Mouse (Mus musculus) neural tube, embryonic 11.5 days (tissue): ENCODE measurements at regions not wholly inside any gene's neighbourhood (a gene's known extent, or its start where the extent isn't known, plus 50 kb on each side); places are given as distances from the start of the nearest gene placed in this dataset.

Experiments used
- ATAC-seq: fragments of 200-750 bp; cut with Nextera tagmentation; 2 replicates; pipeline ENCODE4 v1.8.0; 2017; ENCODE audit warnings: moderate number of reproducible peaks, mild to moderate bottlenecking, moderate TSS enrichment, moderate library complexity; ENCODE audit not compliant: insufficient read depth, low FRiP score, low TSS enrichment
- DNase-seq: peaks from one replicate; pipeline ENCODE4 v3.0.0-alpha.2; 2015; ENCODE audit warnings: low spot score
- H3K27ac ChIP-seq: fragments of 300-500 bp; sonication (generic); 2 replicates; pipeline ENCODE4 v1.5.1; 2014; ENCODE audit warnings: low read depth, mild to moderate bottlenecking, low read length
- H3K27me3 ChIP-seq: fragments of 300-500 bp; sonication (generic); 2 replicates; pipeline ENCODE4 v1.6.1; 2014; ENCODE audit warnings: mild to moderate bottlenecking, low read length, mixed read lengths; ENCODE audit not compliant: control insufficient read depth, insufficient read depth
- H3K36me3 ChIP-seq: fragments of 300-500 bp; sonication (generic); 2 replicates; pipeline ENCODE4 v1.6.1; 2014; ENCODE audit warnings: mild to moderate bottlenecking, low read length, moderate library complexity, mixed read lengths; ENCODE audit not compliant: control insufficient read depth, insufficient read depth
- H3K4me1 ChIP-seq: fragments of 300-500 bp; sonication (generic); 2 replicates; pipeline ENCODE4 v1.6.1; 2014; ENCODE audit warnings: low read length, mixed read lengths; ENCODE audit not compliant: control insufficient read depth, insufficient read depth
- H3K4me2 ChIP-seq: fragments of 300-500 bp; sonication (generic); 2 replicates; pipeline ENCODE4 v1.6.1; 2014; ENCODE audit warnings: low read depth, mild to moderate bottlenecking, moderate library complexity
- H3K4me3 ChIP-seq: fragments of 300-500 bp; sonication (generic); 2 replicates; pipeline ENCODE4 v1.5.1; 2014; ENCODE audit warnings: low read depth, low read length
- H3K9ac ChIP-seq: fragments of 300-500 bp; sonication (generic); 2 replicates; pipeline ENCODE4 v1.6.1; 2014; ENCODE audit warnings: mild to moderate bottlenecking, low read length
- H3K9me3 ChIP-seq: fragments of 300-500 bp; sonication (generic); 2 replicates; pipeline ENCODE4 v1.6.1; 2016; ENCODE audit warnings: low read length; ENCODE audit not compliant: control insufficient read depth
- WGBS: fragments of 180-500 bp; shearing (Covaris S2); extraction: QIAGEN DNeasy Blood & Tissue Kit; methylation state at CpG from one replicate; pipeline ENCODE4 v1.1.7; 2014; 5-methylcytosine and 5-hydroxymethylcytosine counted together

DNA sequence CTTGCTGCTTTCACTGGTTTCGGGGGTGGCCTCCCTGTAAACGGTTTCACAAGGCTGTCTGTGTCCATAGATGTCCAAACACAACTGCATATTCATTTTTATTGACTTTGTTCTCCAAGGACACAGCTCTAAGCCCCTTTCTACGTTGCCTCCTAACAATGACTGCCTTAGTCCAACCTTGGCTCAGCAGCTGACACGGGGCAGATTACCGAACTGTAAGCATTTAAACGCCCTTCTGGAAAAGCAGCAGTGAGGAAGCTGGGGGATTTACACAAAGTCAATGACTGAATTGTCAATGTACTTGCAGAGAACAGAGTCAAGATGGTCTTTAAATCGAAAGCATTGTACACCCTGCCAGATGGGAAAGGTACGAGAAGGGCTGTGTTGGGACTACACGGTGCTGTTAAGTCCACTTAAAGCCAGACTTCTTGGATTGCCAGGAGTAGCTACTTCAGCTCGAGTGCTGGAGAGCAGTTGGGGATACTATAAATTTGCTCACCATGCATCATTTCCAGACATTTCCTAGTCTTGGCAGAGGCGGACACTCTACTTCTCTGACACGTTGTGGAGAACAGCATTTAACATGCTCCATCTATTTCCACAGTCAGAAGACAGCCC lies 149.0 kb downstream of the Dact1 start:
- Histone ChIP-seq H3K4me3 (no peak overlapping the region), H3K27ac (no peak overlapping the region), H3K4me2 (no peak overlapping the region), H3K27me3 (no peaks in the 10 kb centered on the region), H3K9me3 (no peaks in the 10 kb centered on the region), H3K9ac (no peak overlapping the region), H3K4me1 (no peaks in the 10 kb centered on the region; the same call in 1 of the 2 replicates), H3K36me3 (no peaks in the 10 kb centered on the region)
- DNase-seq: no peak
- no peak for ATAC-seq
- 65% methylated on average over 12 of the region's 12 CpGs for WGBS

DNA sequence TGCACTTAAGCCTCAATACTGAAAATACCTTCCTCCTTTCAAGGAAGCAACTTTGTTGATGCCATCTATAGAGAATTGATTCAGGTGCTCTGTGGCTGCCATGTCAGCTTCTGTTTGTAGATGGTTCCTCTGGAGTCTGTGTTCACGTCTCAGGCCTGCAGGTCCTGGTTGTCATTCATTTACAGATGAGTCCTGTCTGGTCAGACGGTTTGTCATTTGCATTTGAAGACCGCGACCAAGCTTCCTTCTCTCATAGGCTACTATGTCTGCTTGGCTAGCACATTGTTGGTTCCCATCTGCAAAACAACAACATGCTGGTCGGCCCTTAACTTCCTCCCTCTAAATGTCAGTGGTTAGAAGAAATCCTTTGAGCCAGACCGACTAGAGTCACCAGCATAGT lies 151.0 kb downstream of the Dact1 start:
- no peak overlapping the region for H3K27ac ChIP-seq
- no peaks in the 10 kb centered on the region for H3K36me3 ChIP-seq
- no peak for ATAC-seq
- no peaks in the 10 kb centered on the region for H3K9me3 ChIP-seq
- H3K4me2 ChIP-seq: no peak overlapping the region
- no peak overlapping the region for H3K4me3 ChIP-seq
- H3K9ac ChIP-seq: no peak overlapping the region
- WGBS: 50% methylated on average over 6 of the region's 6 CpGs
- no peak for DNase-seq
- H3K4me1 ChIP-seq: no peaks in the 10 kb centered on the region; the same call in 1 of the 2 replicates
- no peaks in the 10 kb centered on the region for H3K27me3 ChIP-seq

DNA sequence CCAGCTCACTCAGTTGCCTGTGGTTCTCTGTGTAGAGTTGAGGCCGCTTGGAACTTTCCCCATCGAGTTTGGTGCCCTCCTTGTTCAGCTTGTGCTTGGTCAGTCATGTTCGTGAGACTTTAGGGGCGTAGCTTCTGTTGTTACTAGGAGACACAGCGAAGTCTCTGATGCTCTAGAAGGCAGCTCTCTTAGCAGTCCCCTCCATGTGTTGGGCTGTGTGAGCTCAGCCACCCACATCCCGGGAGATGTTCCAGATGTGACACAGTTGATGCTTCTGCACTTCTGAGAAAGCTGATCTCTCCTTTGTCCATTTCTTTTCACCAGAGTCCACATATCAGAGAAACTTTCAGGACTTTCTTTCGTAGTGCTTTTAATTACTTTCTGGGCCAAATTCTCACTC lies 158.1 kb downstream of the Dact1 start:
- ATAC-seq: no peak
- no peak for DNase-seq
- no peaks in the 10 kb centered on the region for H3K36me3 ChIP-seq
- H3K4me3 ChIP-seq: no peak overlapping the region
- no peak overlapping the region for H3K4me2 ChIP-seq
- no peak overlapping the region for H3K27ac ChIP-seq
- H3K27me3 ChIP-seq: no peaks in the 10 kb centered on the region
- H3K9me3 ChIP-seq: no peaks in the 10 kb centered on the region
- no peak overlapping the region for H3K9ac ChIP-seq
- WGBS: 74% methylated on average over 7 of the region's 7 CpGs
- peaks cover 2% of the 10 kb centered on the region; the same call in 1 of the 2 replicates for H3K4me1 ChIP-seq

DNA sequence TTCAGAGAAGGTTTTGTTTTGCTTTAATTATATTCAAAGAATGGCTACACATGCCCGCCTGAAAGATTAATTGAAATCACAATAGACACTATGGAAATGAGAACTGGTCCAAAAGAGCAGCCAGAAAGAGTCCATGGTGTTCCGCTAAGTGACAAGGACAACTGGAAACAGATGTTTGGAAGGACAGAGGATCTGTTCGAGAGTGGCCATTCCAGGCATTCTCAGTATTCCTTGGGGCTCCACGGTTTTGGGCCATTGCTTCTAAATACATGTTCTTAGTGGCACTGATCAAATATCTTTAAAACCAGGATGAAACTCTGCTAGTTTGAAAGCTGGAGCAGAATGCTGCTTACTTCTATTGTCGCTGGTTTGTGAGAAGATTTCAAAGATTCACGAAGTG lies 158.6 kb downstream of the Dact1 start:
- Histone ChIP-seq H3K4me2 (no peak overlapping the region), H3K27ac (no peak overlapping the region), H3K27me3 (no peaks in the 10 kb centered on the region), H3K9ac (no peak overlapping the region), H3K4me3 (no peak overlapping the region), H3K36me3 (no peaks in the 10 kb centered on the region), H3K9me3 (no peaks in the 10 kb centered on the region), H3K4me1 (peaks cover 2% of the 10 kb centered on the region; the same call in 1 of the 2 replicates)
- no peak for ATAC-seq
- no peak for DNase-seq
- 54% methylated on average over 6 of the region's 6 CpGs for WGBS

DNA sequence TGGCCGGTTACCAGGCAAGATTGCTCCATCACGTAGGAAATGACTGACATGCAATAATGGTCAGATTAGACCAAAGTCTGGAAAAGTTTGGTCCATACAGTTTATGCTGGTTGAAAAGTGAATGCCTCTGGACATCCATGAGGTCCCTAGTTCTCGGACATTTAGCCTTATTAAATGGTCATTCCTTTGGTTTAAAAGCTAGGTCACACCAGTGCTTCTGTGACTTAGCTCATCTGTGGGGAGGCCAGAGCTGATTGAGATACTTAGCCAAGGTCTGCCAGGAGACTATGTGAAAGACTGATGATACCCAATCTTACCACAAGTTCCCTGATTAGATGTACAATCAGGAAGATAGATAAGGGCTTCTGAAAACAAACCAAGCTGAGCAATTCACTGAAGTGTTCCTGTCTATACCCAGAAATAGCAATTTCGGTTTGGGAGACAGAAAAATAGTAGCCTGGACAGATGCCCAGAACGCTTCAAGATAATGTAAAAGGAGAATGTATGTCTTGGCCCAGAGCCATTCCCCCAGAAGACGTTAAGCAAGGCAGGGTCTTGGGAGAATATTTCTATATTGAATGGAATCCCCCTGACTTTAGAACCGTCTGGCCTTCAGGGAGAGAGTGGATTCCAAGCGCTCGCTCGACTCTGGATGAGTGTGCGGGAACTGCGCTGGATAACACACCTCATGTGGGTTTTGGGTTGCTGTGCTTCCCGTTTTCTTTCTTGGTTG lies 161.5 kb downstream of the Dact1 start:
- Histone ChIP-seq H3K36me3 (no peaks in the 10 kb centered on the region), H3K27ac (no peak overlapping the region), H3K4me1 (peaks cover 2% of the 10 kb centered on the region; the same call in 1 of the 2 replicates), H3K9me3 (no peaks in the 10 kb centered on the region), H3K27me3 (no peaks in the 10 kb centered on the region), H3K9ac (no peak overlapping the region), H3K4me3 (no peak overlapping the region), H3K4me2 (no peak overlapping the region)
- ATAC-seq (no peak), DNase-seq (no peak)
- WGBS: 82% methylated on average over 13 of the region's 13 CpGs

DNA sequence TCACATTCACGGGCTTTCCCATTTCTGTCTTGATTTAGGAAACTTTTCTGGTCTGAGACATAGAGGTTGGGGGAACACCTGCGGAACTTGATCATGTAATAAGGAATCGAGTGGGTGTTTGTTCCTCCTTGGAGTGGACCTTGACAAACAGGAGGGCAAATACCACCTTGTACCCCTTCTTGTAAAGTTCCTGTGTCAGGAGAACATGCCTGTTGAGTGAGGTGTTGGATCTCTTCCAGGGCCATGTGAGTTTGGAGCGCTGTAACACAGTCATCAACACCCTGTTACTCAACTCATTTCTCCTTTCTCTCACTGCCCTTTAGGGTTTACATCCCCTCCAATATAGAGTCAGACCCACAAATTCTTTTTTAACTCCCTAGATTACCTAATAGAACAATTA lies 162.0 kb downstream of the Dact1 start:
- Histone ChIP-seq H3K4me3 (no peak overlapping the region), H3K4me2 (no peak overlapping the region), H3K27me3 (no peaks in the 10 kb centered on the region), H3K9ac (no peak overlapping the region), H3K9me3 (no peaks in the 10 kb centered on the region), H3K4me1 (peaks cover 2% of the 10 kb centered on the region; the same call in 1 of the 2 replicates), H3K27ac (no peak overlapping the region), H3K36me3 (no peaks in the 10 kb centered on the region)
- no peak for DNase-seq
- 92% methylated on average over 4 of the region's 4 CpGs for WGBS
- no peak for ATAC-seq

DNA sequence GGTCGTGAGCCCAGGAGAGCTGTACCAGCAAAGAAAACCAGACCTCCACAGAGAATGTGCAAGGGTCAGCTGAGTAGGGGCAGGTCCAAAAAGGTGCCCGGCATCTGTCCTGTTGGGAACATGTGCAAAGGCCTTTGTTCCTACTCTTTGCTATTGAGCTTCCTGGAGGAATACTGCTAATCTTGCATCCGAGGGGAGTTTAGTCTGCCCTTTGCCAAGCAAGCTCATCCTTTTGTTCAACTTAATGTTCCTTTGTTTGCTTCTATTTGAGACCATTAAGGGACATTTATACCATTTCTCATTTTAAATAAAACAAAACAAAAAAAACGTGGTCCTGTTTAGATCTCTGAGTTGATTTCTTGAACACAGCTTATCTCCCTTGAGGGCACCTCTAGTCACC lies 166.6 kb downstream of the Dact1 start:
- no peaks in the 10 kb centered on the region for H3K36me3 ChIP-seq
- H3K9ac ChIP-seq: no peak overlapping the region
- no peak for ATAC-seq
- H3K27me3 ChIP-seq: no peaks in the 10 kb centered on the region
- no peak for DNase-seq
- no peak overlapping the region for H3K27ac ChIP-seq
- H3K4me3 ChIP-seq: no peak overlapping the region
- 64% methylated on average over 4 of the region's 4 CpGs for WGBS
- no peaks in the 10 kb centered on the region for H3K9me3 ChIP-seq
- no peaks in the 10 kb centered on the region for H3K4me1 ChIP-seq
- no peak overlapping the region for H3K4me2 ChIP-seq

DNA sequence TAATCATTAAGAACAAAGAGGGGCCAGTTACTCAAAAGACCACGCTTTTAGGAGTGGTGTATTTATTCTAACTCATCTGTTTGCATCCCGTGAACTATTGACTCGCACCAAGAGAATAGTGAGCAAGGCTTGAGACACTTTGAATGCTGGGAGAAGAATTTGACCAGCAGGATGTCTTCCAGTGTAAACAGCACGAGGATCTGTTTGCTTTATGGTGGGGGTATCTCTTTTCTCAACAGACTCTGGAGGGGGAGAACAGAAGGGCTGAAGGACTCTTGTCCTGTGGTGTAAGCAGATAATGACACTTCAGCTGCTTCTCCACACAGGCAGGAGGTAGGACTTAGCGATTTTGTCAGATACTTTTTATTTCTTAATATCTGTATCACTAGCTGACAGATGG lies 168.0 kb downstream of the Dact1 start:
- no peak overlapping the region for H3K4me3 ChIP-seq
- no peaks in the 10 kb centered on the region for H3K27me3 ChIP-seq
- H3K4me1 ChIP-seq: no peaks in the 10 kb centered on the region; the same call in 1 of the 2 replicates
- DNase-seq (no peak), ATAC-seq (no peak)
- H3K9ac ChIP-seq: no peak overlapping the region
- WGBS: 17% methylated on average over 5 of the region's 5 CpGs
- no peak overlapping the region for H3K27ac ChIP-seq
- H3K4me2 ChIP-seq: no peak overlapping the region
- H3K9me3 ChIP-seq: no peaks in the 10 kb centered on the region
- H3K36me3 ChIP-seq: no peaks in the 10 kb centered on the region

DNA sequence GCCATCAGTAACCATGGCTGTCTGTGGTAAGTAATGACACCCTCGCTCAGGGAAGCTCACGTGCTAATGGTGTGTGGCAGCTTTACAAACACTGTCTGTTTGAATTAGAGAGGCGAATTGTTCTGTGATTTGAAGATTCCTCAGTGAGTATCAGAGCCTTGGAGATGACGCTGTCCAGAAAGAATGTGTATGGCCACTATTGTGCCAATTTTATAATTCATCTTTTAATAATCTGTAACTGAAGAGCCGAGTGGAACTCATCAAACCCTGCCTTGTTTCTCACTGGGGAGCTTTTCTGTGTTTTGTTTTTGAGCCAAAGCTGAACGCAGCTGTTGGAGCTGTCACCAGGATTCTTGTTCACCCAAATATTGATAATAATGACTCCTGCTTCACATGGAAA lies 171.7 kb downstream of the Dact1 start:
- H3K4me2 ChIP-seq: no peak overlapping the region
- DNase-seq (no peak), ATAC-seq (no peak)
- H3K9me3 ChIP-seq: no peaks in the 10 kb centered on the region
- 57% methylated on average over 6 of the region's 6 CpGs for WGBS
- no peak overlapping the region for H3K27ac ChIP-seq
- H3K9ac ChIP-seq: no peak overlapping the region
- no peaks in the 10 kb centered on the region for H3K27me3 ChIP-seq
- H3K36me3 ChIP-seq: no peaks in the 10 kb centered on the region
- H3K4me3 ChIP-seq: no peak overlapping the region
- no peaks in the 10 kb centered on the region; the same call in 1 of the 2 replicates for H3K4me1 ChIP-seq
